Mouse (Mus musculus) testis, postnatal 14 days (tissue): ENCODE measurements at regions not wholly inside any gene's neighbourhood (a gene's known extent, or its start where the extent isn't known, plus 50 kb on each side); places are given as distances from the start of the nearest gene placed in this dataset.

Source experiments
- DNase-seq: peaks from one replicate; pipeline ENCODE4 v3.0.0; 2021; ENCODE audit warnings: low spot score

DNA sequence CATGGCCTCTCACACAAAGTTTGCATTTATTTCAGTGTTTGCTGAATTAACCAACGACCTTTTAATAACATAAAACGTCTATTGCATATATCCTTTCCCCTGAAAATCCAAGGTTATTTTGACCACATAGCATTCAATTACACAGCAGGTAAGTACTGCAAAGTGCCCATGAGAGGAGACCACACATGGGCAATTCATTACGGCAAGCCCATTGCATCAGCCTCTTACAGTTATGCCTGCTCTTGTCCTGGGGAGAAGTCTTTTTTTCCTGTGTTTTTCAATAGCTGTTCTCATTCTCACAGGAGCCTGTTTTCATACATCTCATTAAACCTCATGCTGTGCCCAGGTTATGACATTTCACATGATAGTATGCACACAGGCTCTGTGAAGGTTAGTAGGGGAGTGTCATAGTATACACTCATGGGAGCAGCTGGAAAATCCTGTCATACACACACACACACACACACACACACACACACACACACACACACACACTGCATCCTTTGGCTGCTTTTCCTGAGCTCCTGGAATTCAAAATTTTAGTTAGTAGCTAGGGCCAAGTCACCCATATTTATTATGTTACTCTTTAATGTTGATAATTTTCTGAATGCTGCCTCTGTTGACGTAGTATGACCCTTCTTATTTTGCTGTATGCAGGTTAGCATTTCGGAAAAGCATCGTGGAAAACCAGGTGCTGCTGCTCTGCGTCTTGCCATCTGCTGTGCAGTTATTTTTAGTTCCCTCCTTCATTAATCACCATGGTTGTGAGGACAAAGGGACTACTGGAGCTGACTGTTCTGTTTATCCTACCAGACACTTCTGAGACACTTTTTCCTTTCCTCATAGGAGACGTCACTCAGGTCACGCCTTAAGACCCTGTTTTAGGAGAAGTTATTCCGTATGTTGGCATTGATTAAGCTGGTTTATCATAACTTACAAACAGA, 483.6 kb downstream of the Bckdhb start:
- DNase-seq, result no peak
